ENCODE assay signal across 8 mouse cellular contexts in the genomic region with DNA sequence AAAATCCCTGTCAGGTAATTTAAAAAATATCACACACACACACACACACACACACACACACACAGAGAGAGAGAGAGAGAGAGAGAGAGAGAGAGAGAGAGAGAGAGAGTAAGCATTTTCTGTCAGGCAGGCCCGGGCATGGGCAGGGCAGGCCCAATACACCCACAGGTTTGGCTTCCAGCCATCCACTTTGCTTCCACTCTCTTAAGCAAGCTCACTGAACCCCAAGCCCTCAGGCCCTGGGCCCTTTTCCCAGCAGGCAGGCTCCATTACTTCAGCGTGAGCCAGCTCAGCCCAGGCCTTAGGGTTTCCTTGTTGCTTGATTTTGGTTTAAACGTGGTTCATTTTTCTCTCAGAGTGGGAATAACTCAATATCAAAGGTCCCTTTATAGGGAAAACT. TPM values are rescaled to one million over a fixed set of nuclear protein-coding genes. Genes with fewer than 3 reads are reported as not detected.
DNase-seq lines count a peak whose midpoint lies in the region; TF ChIP-seq lines count a peak whose summit lies in the region.
"Had no signal": no experiment of that assay in that cellular context is flagged by ENCODE, and none has a peak within 500 bp of the region (broad histone marks: within the 10 kb centered on the region; RNA-seq: fewer than 3 reads in every experiment).

No protein-coding gene starts in this region.

- no peaks in the 10 kb centered on the region for H3K27me3 ChIP-seq in kidney, adult 2 months (replicated peaks; ENCODE audit: control insufficient read depth, insufficient read depth, low read length)
- H3K27me3 ChIP-seq: embryonic facial prominence, embryonic 12.5 days had no signal

- peak; percentile 30 for DNase-seq in kidney, adult 2 months
- DNase-seq in kidney, adult 18-20 months, result no peak
- DNase-seq in 3T3-L1 (ENCODE audit: low read depth, low spot score), result peak; percentile 85
- peak; percentile 71 for DNase-seq in NIH3T3 (ENCODE audit: low read depth)
- DNase-seq in kidney, postnatal 36 days, result peak; percentile 5 to 36
- DNase-seq in layer of hippocampus, adult 11-12 months (ENCODE audit: low spot score), result no peak
- DNase-seq in spleen, adult 12 weeks (ENCODE audit: low spot score), result no peak

- no peak for TF ChIP-seq POLR2A in kidney, adult 2 months (IDR thresholded peaks at IDR 0.05; ENCODE audit: low read depth, low read length)

- no peak for TF ChIP-seq CTCF in kidney, adult 2 months (conservative IDR thresholded peaks at IDR 0.05; ENCODE audit: insufficient read depth, insufficient read length, low read depth, low read length)

- no peaks in the 10 kb centered on the region for H3K4me1 ChIP-seq in kidney, adult 2 months (ENCODE audit: control insufficient read depth, insufficient read depth, low read length)
- H3K4me1 ChIP-seq: embryonic facial prominence, embryonic 12.5 days had no signal

- no peak overlapping the region for H3K27ac ChIP-seq in kidney, adult 2 months (ENCODE audit: insufficient read depth, low read depth, low read length)
- H3K27ac ChIP-seq: embryonic facial prominence, embryonic 12.5 days had no signal

- 57% methylated on average over 3 of the region's 3 CpGs for WGBS in kidney, adult 2 months

- no peaks in the 10 kb centered on the region for H3K36me3 ChIP-seq in kidney, adult 2 months (ENCODE audit: control insufficient read depth, insufficient read depth, low read length)
- H3K36me3 ChIP-seq: embryonic facial prominence, embryonic 12.5 days had no signal

- H3K4me3 ChIP-seq in kidney, adult 2 months (ENCODE audit: insufficient read depth, low read depth, low read length), result no peak overlapping the region
- H3K4me3 ChIP-seq: embryonic facial prominence, embryonic 12.5 days had no signal

RNA-seq across cellular contexts. Expression of a gene that starts 2.5 kb away (rescaled TPM):
- 0.08 and 0.19 TPM in 2 replicates for polyA plus RNA-seq in kidney, adult 2 months (2012; rRNA removed)
- polyA plus RNA-seq: embryonic facial prominence, embryonic 12.5 days had no signal

RNA-seq across cellular contexts. Expression of a gene that starts 16.5 kb away (rescaled TPM):
- not detected in 2 replicates for polyA plus RNA-seq in kidney, adult 2 months (2012; rRNA removed)
- polyA plus RNA-seq: embryonic facial prominence, embryonic 12.5 days had no signal

RNA-seq across cellular contexts. Expression of a gene that starts 32.4 kb away (rescaled TPM):
- polyA plus RNA-seq in kidney, adult 2 months (2012; rRNA removed), result 2.6 TPM in 2 replicates

RNA-seq across cellular contexts. Expression of a gene that starts 42.7 kb away (rescaled TPM):
- 2.5 and 2.7 TPM in 2 replicates for polyA plus RNA-seq in kidney, adult 2 months (2012; rRNA removed)

RNA-seq across cellular contexts. Expression of a gene that starts 49.4 kb away (rescaled TPM):
- not detected in 2 replicates for polyA plus RNA-seq in kidney, adult 2 months (2012; rRNA removed)
- polyA plus RNA-seq: embryonic facial prominence, embryonic 12.5 days had no signal

Comparison
In these comparisons a context has a peak if more than half of its experiments do, and no peak if none do; other contexts are left out.
1. DNase-seq: peak in kidney, adult 2 months (single experiment), 3T3-L1 (single experiment), NIH3T3 (single experiment) and kidney, postnatal 36 days (2 of 2); none in kidney, adult 18-20 months (single experiment), layer of hippocampus, adult 11-12 months (single experiment) and spleen, adult 12 weeks (single experiment).